Mouse (Mus musculus): ENCODE results near the gene L3mbtl1.

Gene L3mbtl1

GRCm38 (mm10) chr2:162998528-162999230, 55.4 kb downstream of the L3mbtl1 start:
- peak in 1 of 2 experiments; percentile 78 for DNase-seq

GRCm38 (mm10) chr2:162999744-163000143, 56.5 kb downstream of the L3mbtl1 start:
- peak; percentile 65 to 74 for DNase-seq

DNA sequence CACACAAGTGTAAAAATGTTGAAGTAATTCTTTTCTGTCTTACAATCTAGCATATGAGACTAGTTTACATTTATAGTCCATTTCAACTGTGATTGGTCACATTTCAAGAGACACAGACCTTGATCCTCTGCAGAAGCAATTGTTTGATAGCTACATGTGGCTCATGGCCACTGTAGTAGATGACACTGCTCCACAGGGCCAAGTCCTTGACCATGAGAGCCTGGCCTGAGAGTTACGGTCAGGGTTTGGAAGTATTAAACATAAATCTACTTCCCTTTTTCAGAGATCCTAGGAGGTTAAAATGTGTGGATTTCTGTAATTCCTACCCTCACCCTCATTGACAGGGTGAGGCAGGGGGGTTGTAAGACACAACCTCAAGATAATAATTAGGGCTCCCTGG, 57.8 kb downstream of the L3mbtl1 start:
- DNase-seq: no peak

DNA sequence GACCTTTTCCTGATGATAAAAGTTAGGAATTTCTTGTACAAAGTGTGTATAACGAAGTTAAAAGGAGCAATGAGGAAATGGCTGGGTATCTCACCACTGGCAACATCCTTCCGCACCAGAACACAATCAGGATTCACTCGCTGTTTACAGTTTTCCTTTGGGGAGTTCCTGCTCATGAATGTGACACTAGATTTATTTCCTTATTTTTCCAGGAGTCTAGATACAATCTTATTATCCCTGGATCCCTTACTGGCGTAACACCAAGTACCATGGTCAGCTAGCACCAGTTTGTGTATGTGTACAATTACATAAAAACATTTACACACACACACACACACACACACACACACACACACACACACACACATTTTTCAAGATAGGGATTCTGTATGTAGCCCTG, 64.0 kb downstream of the L3mbtl1 start:
- DNase-seq: no peak

- peak; percentile 96 for DNase-seq
These were observed 73.9 kb downstream of the L3mbtl1 start, which contains the start of gene Ift52 for GRCm38 (mm10) chr2:163016916-163017743. TSS of gene Ift52 (plus strand) at chr2:163017354.

Measured in kidney, postnatal 25 days (tissue).